In the genomic region with DNA sequence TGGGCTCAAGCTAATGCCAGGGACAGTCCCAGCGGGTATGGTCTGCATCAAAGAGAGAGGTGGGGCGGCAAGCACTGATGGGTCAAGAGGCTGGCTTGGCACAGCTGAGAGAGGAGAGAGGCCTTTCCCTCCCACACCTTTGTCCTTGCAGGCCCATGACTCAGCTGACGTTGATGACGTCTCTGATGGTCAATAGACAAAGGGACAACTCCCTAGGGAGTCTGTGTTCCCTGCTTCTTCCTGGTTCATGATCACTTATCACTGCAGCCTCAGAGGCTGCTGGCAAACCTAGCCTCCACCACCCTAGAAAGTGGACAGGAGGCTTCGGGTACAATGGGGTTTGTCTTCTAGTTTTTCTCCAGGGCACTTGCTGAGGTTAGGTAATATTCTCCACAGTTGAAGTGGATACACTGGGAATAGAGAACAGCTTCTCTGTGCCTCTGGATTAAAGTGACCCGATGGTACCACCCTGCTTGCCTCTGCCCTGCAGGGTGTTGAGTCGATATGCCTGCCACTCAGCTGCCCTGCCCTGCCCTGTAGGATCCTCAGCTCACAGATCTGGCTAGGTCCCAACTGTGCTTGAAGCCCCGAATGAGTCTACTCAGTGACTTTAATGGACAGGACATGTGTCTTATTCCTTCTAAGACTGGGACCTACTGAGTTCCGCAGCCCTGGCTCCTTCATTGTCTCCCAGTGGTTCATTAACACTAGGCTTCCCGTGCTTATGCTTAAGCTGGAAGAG, we compare ENCODE assay signal across 14 mouse cellular contexts. TPM values are rescaled to one million over a fixed set of nuclear protein-coding genes. Genes with fewer than 3 reads are reported as not detected.
DNase-seq lines count a peak whose midpoint lies in the region; ATAC-seq and TF ChIP-seq lines count a peak whose summit lies in the region.
"Had no signal": no experiment of that assay in that cellular context is flagged by ENCODE, and none has a peak within 500 bp of the region (broad histone marks: within the 10 kb centered on the region; RNA-seq: fewer than 3 reads in every experiment).

No protein-coding gene starts in this region.

- H3K4me2 ChIP-seq in intestine, embryonic 15.5 days (replicated peaks) = no peak overlapping the region
- H3K4me2 ChIP-seq in forebrain, postnatal 0 days (ENCODE audit: low read depth) = no peak overlapping the region
- H3K4me2 ChIP-seq: hindbrain, embryonic 15.5 days; limb, embryonic 13.5 days; lung, embryonic 14.5 days had no signal

- WGBS in intestine, embryonic 15.5 days = 74% methylated on average over 10 of the region's 10 CpGs
- WGBS in forebrain, postnatal 0 days = 72% methylated on average over 10 of the region's 10 CpGs

- no peak overlapping the region for H3K9ac ChIP-seq in intestine, embryonic 15.5 days
- H3K9ac ChIP-seq in forebrain, postnatal 0 days = no peak overlapping the region
- H3K9ac ChIP-seq: hindbrain, embryonic 15.5 days; limb, embryonic 13.5 days; lung, embryonic 14.5 days had no signal

- H3K27ac ChIP-seq in intestine, embryonic 15.5 days = no peak overlapping the region
- H3K27ac ChIP-seq in forebrain, postnatal 0 days (ENCODE audit: low read depth, low read length) = no peak overlapping the region
- H3K27ac ChIP-seq: hindbrain, embryonic 15.5 days; limb, embryonic 13.5 days had no signal

- H3K9me3 ChIP-seq in intestine, embryonic 15.5 days = no peaks in the 10 kb centered on the region
- H3K9me3 ChIP-seq in forebrain, postnatal 0 days (ENCODE audit: low read length) = no peaks in the 10 kb centered on the region
- H3K9me3 ChIP-seq: hindbrain, embryonic 15.5 days; limb, embryonic 13.5 days had no signal

- H3K36me3 ChIP-seq in intestine, embryonic 15.5 days = no peaks in the 10 kb centered on the region
- H3K36me3 ChIP-seq in forebrain, postnatal 0 days (ENCODE audit: insufficient read depth) = no peaks in the 10 kb centered on the region
- H3K36me3 ChIP-seq: hindbrain, embryonic 15.5 days; limb, embryonic 13.5 days had no signal

- no peaks in the 10 kb centered on the region for H3K4me1 ChIP-seq in intestine, embryonic 15.5 days (replicated peaks)
- no peaks in the 10 kb centered on the region for H3K4me1 ChIP-seq in forebrain, postnatal 0 days (ENCODE audit: insufficient read depth)

- no peaks in the 10 kb centered on the region for H3K27me3 ChIP-seq in intestine, embryonic 15.5 days (replicated peaks)
- no peaks in the 10 kb centered on the region for H3K27me3 ChIP-seq in forebrain, postnatal 0 days (ENCODE audit: insufficient read depth, low read length)
- H3K27me3 ChIP-seq: hindbrain, embryonic 15.5 days; limb, embryonic 13.5 days had no signal

- TF ChIP-seq CTCF in forebrain, postnatal 0 days (IDR thresholded peaks at IDR 0.05; ENCODE audit: low read depth) = no peak

- peak; percentile 86 to 92 for DNase-seq in adrenal gland, adult (ENCODE audit: inconsistent age in 2 of 2, low spot score in 1 of 2)
- DNase-seq in adrenal gland, postnatal 4 days (ENCODE audit: low spot score in 2 of 2) = no peak
- peak; percentile 71 for DNase-seq in kidney, adult 9 months
- no peak for DNase-seq in kidney, adult 18-20 months
- peak; percentile 61 for DNase-seq in adipocyte (ENCODE audit: low spot score)
- no peak for DNase-seq in forebrain, postnatal 0 days
- DNase-seq: gastrocnemius, postnatal 25 days; layer of hippocampus, postnatal 36 days; lung, embryonic 14.5 days had no signal

- peak; percentile 38; the same call in 1 of the 2 replicates for ATAC-seq in intestine, embryonic 15.5 days
- no peak for ATAC-seq in forebrain, postnatal 0 days
- no peak for ATAC-seq in granulocyte monocyte progenitor cell, adult 5-6 weeks (replicated peaks; ENCODE audit: poor library complexity, severe bottlenecking)

- H3K4me3 ChIP-seq in intestine, embryonic 15.5 days (replicated peaks) = no peak overlapping the region
- H3K4me3 ChIP-seq in forebrain, postnatal 0 days (ENCODE audit: low read depth, low read length) = no peak overlapping the region
- H3K4me3 ChIP-seq: hindbrain, embryonic 15.5 days; limb, embryonic 13.5 days; myocyte had no signal

RNA-seq across cellular contexts. Expression of a gene that starts 7.1 kb away (rescaled TPM):
- under 1 TPM; 0.76 to 0.78 TPM for total RNA-seq in adrenal gland, postnatal 4 days (2021)
- 0.16 TPM in 1 of 2 replicates, not detected in the other for polyA plus RNA-seq in intestine, embryonic 15.5 days (2015; fragmentation: Nextera tagmentation; extraction: Ambion mirVana)
- total RNA-seq in forebrain, postnatal 0 days (2014; rRNA removed) = 0.24 and 0.38 TPM in 2 replicates
- 0.21 and 0.47 TPM in 2 replicates for polyA plus RNA-seq in forebrain, postnatal 0 days (2015; fragmentation: Nextera tagmentation; extraction: Ambion mirVana)
- not detected in 2 replicates for total RNA-seq in granulocyte monocyte progenitor cell, adult 5-6 weeks (2014; fragmentation: Nextera tagmentation)
- total RNA-seq in granulocyte monocyte progenitor cell, adult 5-6 weeks (2017) = 0.26 and 0.62 TPM in 2 replicates
- polyA plus RNA-seq: lung, embryonic 14.5 days had no signal

RNA-seq across cellular contexts. Expression of a gene that starts 15.6 kb away (rescaled TPM):
- total RNA-seq in adrenal gland, postnatal 4 days (2021) = 10 to 100 TPM; 48.9 to 55.2 TPM
- 33.5 and 36.0 TPM in 2 replicates for polyA plus RNA-seq in intestine, embryonic 15.5 days (2015; fragmentation: Nextera tagmentation; extraction: Ambion mirVana)
- total RNA-seq in forebrain, postnatal 0 days (2014; rRNA removed) = 6.7 and 8.9 TPM in 2 replicates
- polyA plus RNA-seq in forebrain, postnatal 0 days (2015; fragmentation: Nextera tagmentation; extraction: Ambion mirVana) = 7.1 and 7.6 TPM in 2 replicates
- total RNA-seq in granulocyte monocyte progenitor cell, adult 5-6 weeks (2014; fragmentation: Nextera tagmentation) = 32.4 and 69.3 TPM in 2 replicates
- 52.4 and 56.6 TPM in 2 replicates for total RNA-seq in granulocyte monocyte progenitor cell, adult 5-6 weeks (2017)

Comparison
In these comparisons a context has a peak if more than half of its experiments do, and no peak if none do; other contexts are left out.
1. DNase-seq: peak in adrenal gland, adult (2 of 2), kidney, adult 9 months (single experiment) and adipocyte (single experiment); none in adrenal gland, postnatal 4 days (0 of 2), kidney, adult 18-20 months (single experiment) and forebrain, postnatal 0 days (single experiment).